Mouse (Mus musculus): ENCODE measurements around the gene Hilpda. TPM values are rescaled to one million over a fixed set of nuclear protein-coding genes. Genes with fewer than 3 reads are reported as not detected.

Hilpda gene
- polyA plus RNA-seq, 1 experiment from 2014 or later = 34.1 TPM

DNA sequence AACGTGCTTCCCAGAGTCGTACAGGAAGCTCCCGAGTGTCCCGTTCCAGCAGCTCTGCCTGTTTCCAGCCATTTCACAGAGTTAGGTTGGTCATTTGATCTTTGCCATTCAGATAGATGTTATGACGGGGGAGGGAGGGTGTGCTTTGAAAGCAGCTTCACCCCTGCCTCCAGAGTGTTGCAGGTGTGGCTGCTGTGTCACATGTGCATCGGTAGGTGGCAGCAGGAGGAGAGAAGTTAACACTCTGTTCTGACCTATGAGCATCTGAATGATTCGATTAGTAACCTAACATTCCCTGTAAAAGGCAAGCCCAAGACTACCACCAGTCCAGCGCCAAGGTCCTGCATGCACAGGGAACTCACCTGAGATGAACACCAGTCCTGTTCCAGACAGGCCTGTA, 38.0 kb upstream of the Hilpda start:
- H3K4me2 ChIP-seq (replicated peaks; ENCODE audit: low read depth) = no peak overlapping the region
- ATAC-seq (ENCODE audit: low FRiP score, low TSS enrichment) (peak; percentile 56), DNase-seq (ENCODE audit: low spot score) (peak; percentile 51)
- H3K27ac ChIP-seq (replicated peaks) = no peak overlapping the region
- peak; percentile 79 for TF ChIP-seq CTCF (IDR thresholded peaks at IDR 0.05; ENCODE audit: low read depth)
- no peak for TF ChIP-seq EP300 (optimal IDR thresholded peaks at IDR 0.05)
- no peaks in the 10 kb centered on the region for H3K4me1 ChIP-seq (replicated peaks; ENCODE audit: control insufficient read depth, insufficient read depth)
- 37% methylated on average over 8 of the region's 8 CpGs for WGBS
- H3K4me3 ChIP-seq (ENCODE audit: low read depth, low read length) = no peak overlapping the region
- H3K27me3 ChIP-seq (ENCODE audit: control insufficient read depth, insufficient read depth, low read length) = no peaks in the 10 kb centered on the region
- no peak overlapping the region for H3K9ac ChIP-seq (ENCODE audit: low read length)
- H3K9me3 ChIP-seq (ENCODE audit: control insufficient read depth, low read length) = no peaks in the 10 kb centered on the region
- no peaks in the 10 kb centered on the region for H3K36me3 ChIP-seq (ENCODE audit: control insufficient read depth, insufficient read depth, low read length)

- H3K4me1 ChIP-seq (replicated peaks; ENCODE audit: control insufficient read depth, insufficient read depth) = no peaks in the 10 kb centered on the region
- ATAC-seq (ENCODE audit: low FRiP score, low TSS enrichment) (no peak), DNase-seq (ENCODE audit: low spot score) (peak; percentile 34)
- no peak overlapping the region for H3K27ac ChIP-seq (replicated peaks)
- no peak overlapping the region for H3K9ac ChIP-seq (ENCODE audit: low read length)
- H3K27me3 ChIP-seq (ENCODE audit: control insufficient read depth, insufficient read depth, low read length) = no peaks in the 10 kb centered on the region
- no peaks in the 10 kb centered on the region for H3K36me3 ChIP-seq (ENCODE audit: control insufficient read depth, insufficient read depth, low read length)
- H3K9me3 ChIP-seq (ENCODE audit: control insufficient read depth, low read length) = no peaks in the 10 kb centered on the region
- no peak overlapping the region for H3K4me2 ChIP-seq (replicated peaks; ENCODE audit: low read depth)
- TF ChIP-seq EP300 (optimal IDR thresholded peaks at IDR 0.05) (no peak), CTCF (IDR thresholded peaks at IDR 0.05; ENCODE audit: low read depth) (peak; percentile 83)
- no peak overlapping the region for H3K4me3 ChIP-seq (ENCODE audit: low read depth, low read length)
- 37% methylated on average over 2 of the region's 2 CpGs for WGBS
Measured at GRCm38 (mm10) chr6:29240806-29241205, 31.5 kb upstream of the Hilpda start.

GRCm38 (mm10) chr6:29241697-29242096, 30.6 kb upstream of the Hilpda start:
- TF ChIP-seq EP300 (optimal IDR thresholded peaks at IDR 0.05) = no peak
- peak; percentile 57 for TF ChIP-seq CTCF (IDR thresholded peaks at IDR 0.05; ENCODE audit: low read depth)
- no peak for ATAC-seq (ENCODE audit: low FRiP score, low TSS enrichment)
- Histone ChIP-seq H3K4me2 (replicated peaks; ENCODE audit: low read depth) (no peak overlapping the region), H3K27ac (replicated peaks) (no peak overlapping the region), H3K4me3 (ENCODE audit: low read depth, low read length) (no peak overlapping the region), H3K27me3 (ENCODE audit: control insufficient read depth, insufficient read depth, low read length) (no peaks in the 10 kb centered on the region), H3K36me3 (ENCODE audit: control insufficient read depth, insufficient read depth, low read length) (no peaks in the 10 kb centered on the region), H3K9me3 (ENCODE audit: control insufficient read depth, low read length) (no peaks in the 10 kb centered on the region), H3K4me1 (replicated peaks; ENCODE audit: control insufficient read depth, insufficient read depth) (no peaks in the 10 kb centered on the region), H3K9ac (ENCODE audit: low read length) (no peak overlapping the region)
- 49% methylated on average over 2 of the region's 2 CpGs for WGBS
- DNase-seq (ENCODE audit: low spot score) = no peak

GRCm38 (mm10) chr6:29242265-29242664, 30.0 kb upstream of the Hilpda start:
- no peak for ATAC-seq (ENCODE audit: low FRiP score, low TSS enrichment)

GRCm38 (mm10) chr6:29245272-29246120, 26.8 kb upstream of the Hilpda start:
- peak; percentile 52; the same call in 1 of the 2 replicates for ATAC-seq (ENCODE audit: low FRiP score, low TSS enrichment)
- WGBS = 55% methylated on average over 14 of the region's 14 CpGs
- no peak for DNase-seq (ENCODE audit: low spot score)

More at GRCm38 (mm10) chr6:29242265-29242664, 30.0 kb upstream of the Hilpda start:
- Histone ChIP-seq H3K4me1 (replicated peaks; ENCODE audit: control insufficient read depth, insufficient read depth) (no peaks in the 10 kb centered on the region), H3K36me3 (ENCODE audit: control insufficient read depth, insufficient read depth, low read length) (no peaks in the 10 kb centered on the region), H3K4me3 (ENCODE audit: low read depth, low read length) (no peak overlapping the region), H3K27ac (replicated peaks) (no peak overlapping the region), H3K4me2 (replicated peaks; ENCODE audit: low read depth) (no peak overlapping the region), H3K9ac (ENCODE audit: low read length) (no peak overlapping the region), H3K9me3 (ENCODE audit: control insufficient read depth, low read length) (no peaks in the 10 kb centered on the region), H3K27me3 (ENCODE audit: control insufficient read depth, insufficient read depth, low read length) (no peaks in the 10 kb centered on the region)
- no peak for DNase-seq (ENCODE audit: low spot score)
- 62% methylated on average over 1 of the region's 1 CpGs for WGBS
- TF ChIP-seq EP300 (optimal IDR thresholded peaks at IDR 0.05) (no peak), CTCF (IDR thresholded peaks at IDR 0.05; ENCODE audit: low read depth) (peak; percentile 40)

DNA sequence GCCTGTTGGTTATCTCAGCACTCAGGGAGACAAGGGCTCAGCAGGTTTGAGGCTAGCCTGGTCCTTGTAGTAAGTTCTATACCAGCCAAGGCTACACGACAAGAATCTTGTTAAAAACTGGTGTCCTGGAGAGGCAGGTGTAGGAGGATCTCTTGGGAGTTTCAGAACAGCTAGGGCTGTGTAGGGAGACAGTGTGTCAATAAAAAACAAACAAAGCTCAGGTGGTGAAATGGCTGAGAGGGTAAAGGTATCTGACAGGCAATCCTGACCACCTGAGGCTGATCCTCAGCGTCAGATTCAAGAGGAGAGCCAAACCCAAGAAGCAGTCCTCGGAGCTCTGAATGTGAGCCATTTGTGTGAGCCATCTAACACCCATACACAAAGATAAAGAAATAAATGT, 26.1 kb upstream of the Hilpda start:
- Histone ChIP-seq H3K27me3 (ENCODE audit: control insufficient read depth, insufficient read depth, low read length) (no peaks in the 10 kb centered on the region), H3K4me3 (ENCODE audit: low read depth, low read length) (no peak overlapping the region), H3K4me2 (replicated peaks; ENCODE audit: low read depth) (no peak overlapping the region), H3K9ac (ENCODE audit: low read length) (no peak overlapping the region), H3K27ac (replicated peaks) (no peak overlapping the region), H3K9me3 (ENCODE audit: control insufficient read depth, low read length) (no peaks in the 10 kb centered on the region), H3K4me1 (replicated peaks; ENCODE audit: control insufficient read depth, insufficient read depth) (no peaks in the 10 kb centered on the region), H3K36me3 (ENCODE audit: control insufficient read depth, insufficient read depth, low read length) (no peaks in the 10 kb centered on the region)
- ATAC-seq (ENCODE audit: low FRiP score, low TSS enrichment) = no peak
- no peak for TF ChIP-seq CTCF (IDR thresholded peaks at IDR 0.05; ENCODE audit: low read depth)
- no peak for TF ChIP-seq EP300 (optimal IDR thresholded peaks at IDR 0.05)
- WGBS = 69% methylated on average over 3 of the region's 3 CpGs
- DNase-seq (ENCODE audit: low spot score) = no peak

More at GRCm38 (mm10) chr6:29245272-29246120, 26.8 kb upstream of the Hilpda start:
- Histone ChIP-seq H3K36me3 (ENCODE audit: control insufficient read depth, insufficient read depth, low read length) (no peaks in the 10 kb centered on the region), H3K9me3 (ENCODE audit: control insufficient read depth, low read length) (no peaks in the 10 kb centered on the region), H3K4me2 (replicated peaks; ENCODE audit: low read depth) (no peak overlapping the region), H3K27me3 (ENCODE audit: control insufficient read depth, insufficient read depth, low read length) (no peaks in the 10 kb centered on the region), H3K4me3 (ENCODE audit: low read depth, low read length) (no peak overlapping the region), H3K9ac (ENCODE audit: low read length) (no peak overlapping the region), H3K27ac (replicated peaks) (no peak overlapping the region), H3K4me1 (replicated peaks; ENCODE audit: control insufficient read depth, insufficient read depth) (no peaks in the 10 kb centered on the region)
- TF ChIP-seq EP300 (optimal IDR thresholded peaks at IDR 0.05) = no peak
- no peak for TF ChIP-seq CTCF (IDR thresholded peaks at IDR 0.05; ENCODE audit: low read depth)

Data from stomach, postnatal 0 days (tissue).